Mouse (Mus musculus) embryonic facial prominence, embryonic 14.5 days (tissue): Measurements from ENCODE around the gene Rsrc1. TPM values are rescaled to one million over a fixed set of nuclear protein-coding genes. Genes with fewer than 3 reads are reported as not detected.

Experiments
- ATAC-seq: fragments of 200-750 bp; cut with Nextera tagmentation; 2 replicates; pipeline ENCODE4 v1.8.0; 2017; ENCODE audit warnings: low read depth, moderate number of reproducible peaks, moderate TSS enrichment
- DNase-seq: peaks from one replicate; pipeline ENCODE4 v3.0.0-alpha.2; 2015; ENCODE audit warnings: low spot score
- H3K27ac ChIP-seq: fragments of 300-500 bp; sonication (generic); replicated peaks from 2 replicates; pipeline ENCODE4 v1.5.1; 2014; ENCODE audit warnings: low read depth, mild to moderate bottlenecking, low read length, moderate library complexity
- H3K27me3 ChIP-seq: fragments of 300-500 bp; sonication (generic); replicated peaks from 2 replicates; pipeline ENCODE4 v1.6.1; 2014; ENCODE audit warnings: low read length; ENCODE audit not compliant: control insufficient read depth, insufficient read depth
- H3K36me3 ChIP-seq: fragments of 300-500 bp; sonication (generic); 2 replicates; pipeline ENCODE4 v1.6.1; 2014; ENCODE audit warnings: low read length, mixed read lengths; ENCODE audit not compliant: control insufficient read depth, insufficient read depth
- H3K4me1 ChIP-seq: fragments of 300-500 bp; sonication (generic); 2 replicates; pipeline ENCODE4 v1.6.1; 2014; ENCODE audit warnings: antibody characterized with exemption, low read length; ENCODE audit not compliant: control insufficient read depth, insufficient read depth
- H3K4me2 ChIP-seq: fragments of 300-500 bp; sonication (generic); 2 replicates; pipeline ENCODE4 v1.6.1; 2014; ENCODE audit warnings: low read depth, mild to moderate bottlenecking, low read length, moderate library complexity, mixed read lengths
- H3K4me3 ChIP-seq: fragments of 300-500 bp; sonication (generic); 2 replicates; pipeline ENCODE4 v1.5.1; 2014; ENCODE audit warnings: low read depth, mild to moderate bottlenecking, low read length
- H3K9ac ChIP-seq: fragments of 300-500 bp; sonication (generic); 2 replicates; pipeline ENCODE4 v1.6.1; 2014; ENCODE audit warnings: low read depth, mild to moderate bottlenecking, low read length, moderate library complexity, mixed read lengths
- H3K9me3 ChIP-seq: fragments of 300-500 bp; sonication (generic); 2 replicates; pipeline ENCODE4 v1.6.1; 2016; ENCODE audit warnings: low read length; ENCODE audit not compliant: control insufficient read depth
- WGBS: fragments of 180-500 bp; shearing (Covaris S2); extraction: QIAGEN DNeasy Blood & Tissue Kit; methylation state at CpG from one replicate; pipeline ENCODE4 v1.1.7; 2014; 5-methylcytosine and 5-hydroxymethylcytosine counted together
- polyA plus RNA-seq: library from polyadenylated mRNA; unstranded; fragments of >200 nt; fragmentation: Nextera tagmentation; extraction: Ambion mirVana; gene quantifications from 2 replicates; pipeline ENCODE4 v1.2.1, GENCODE M21; 2014

The Rsrc1 gene
- polyA plus RNA-seq, 1 experiment from 2014 or later: 37.0 TPM

GRCm38 (mm10) chr3:67373872-67374271 is 392.7 kb downstream of the Rsrc1 start, which contains the start of gene Mlf1:
Gene Mlf1 (plus strand): TSS chr3:67374097.
- DNase-seq: peak; percentile 95
- 0% methylated on average over 32 of the region's 35 CpGs for WGBS
- Histone ChIP-seq H3K4me2 (peak within 1 kb of the TSS; percentile 86), H3K36me3 (no peaks in the 10 kb centered on the region), H3K4me3 (peak within 1 kb of the TSS; percentile 51), H3K4me1 (no peaks in the 10 kb centered on the region), H3K27ac (no peak within 1 kb of the TSS), H3K9me3 (no peaks in the 10 kb centered on the region), H3K9ac (peak within 1 kb of the TSS; percentile 69), H3K27me3 (peaks cover 15% of the 10 kb centered on the region)
- ATAC-seq: peak; percentile 97

GRCm38 (mm10) chr3:67374360-67374778 is 393.2 kb downstream of the Rsrc1 start:
- H3K4me1 ChIP-seq: no peaks in the 10 kb centered on the region
- WGBS: 33% methylated on average over 7 of the region's 7 CpGs
- no peak overlapping the region for H3K27ac ChIP-seq
- peaks cover 15% of the 10 kb centered on the region for H3K27me3 ChIP-seq
- H3K4me2 ChIP-seq: peak overlapping the region; percentile 86
- H3K9ac ChIP-seq: peak overlapping the region; percentile 69
- no peaks in the 10 kb centered on the region for H3K9me3 ChIP-seq
- no peaks in the 10 kb centered on the region for H3K36me3 ChIP-seq
- ATAC-seq (no peak), DNase-seq (no peak)
- peak overlapping the region; percentile 51 for H3K4me3 ChIP-seq

- Histone ChIP-seq H3K9ac (peak within 1 kb of the TSS; percentile 69), H3K36me3 (no peaks in the 10 kb centered on the region), H3K4me2 (peak within 1 kb of the TSS; percentile 86), H3K27me3 (peaks cover 15% of the 10 kb centered on the region), H3K27ac (no peak within 1 kb of the TSS), H3K4me1 (no peaks in the 10 kb centered on the region), H3K4me3 (peak within 1 kb of the TSS; percentile 51), H3K9me3 (no peaks in the 10 kb centered on the region)
- WGBS: 43% methylated on average over 3 of the region's 3 CpGs
- no peak for ATAC-seq
- no peak for DNase-seq
These were observed 393.9 kb downstream of the Rsrc1 start, which contains the start of gene Gm17402 for GRCm38 (mm10) chr3:67375063-67375462. Gene Gm17402 (minus strand): TSS chr3:67375163.

- Histone ChIP-seq H3K36me3 (no peaks in the 10 kb centered on the region), H3K9ac (no peak overlapping the region), H3K27ac (no peak overlapping the region), H3K4me1 (no peaks in the 10 kb centered on the region), H3K27me3 (peaks cover 7% of the 10 kb centered on the region; the same call in 1 of the 2 replicates), H3K4me3 (no peak overlapping the region), H3K9me3 (no peaks in the 10 kb centered on the region), H3K4me2 (no peak overlapping the region)
- ATAC-seq: no peak
- DNase-seq: no peak
These were observed 397.0 kb downstream of the Rsrc1 start for GRCm38 (mm10) chr3:67378215-67378614.

Other genes starting within 250 kb of the Rsrc1 start
- gene Shox2, start 381 bp downstream of the Rsrc1 start, polyA plus RNA-seq: 17.8 and 18.6 TPM in 2 replicates